Mouse (Mus musculus) T-helper 1 cell (primary cell): ENCODE data around the gene Kank2.

Experiments
- in situ Hi-C: fragments of 300-600 bp; cut with MboI, MseI; formaldehyde crosslinking; loops from one replicate; pipeline ENCODE4 v1.15.1; 2025; ENCODE audit warnings: high pct_unique_total_duplicates

Gene Kank2

DNA sequence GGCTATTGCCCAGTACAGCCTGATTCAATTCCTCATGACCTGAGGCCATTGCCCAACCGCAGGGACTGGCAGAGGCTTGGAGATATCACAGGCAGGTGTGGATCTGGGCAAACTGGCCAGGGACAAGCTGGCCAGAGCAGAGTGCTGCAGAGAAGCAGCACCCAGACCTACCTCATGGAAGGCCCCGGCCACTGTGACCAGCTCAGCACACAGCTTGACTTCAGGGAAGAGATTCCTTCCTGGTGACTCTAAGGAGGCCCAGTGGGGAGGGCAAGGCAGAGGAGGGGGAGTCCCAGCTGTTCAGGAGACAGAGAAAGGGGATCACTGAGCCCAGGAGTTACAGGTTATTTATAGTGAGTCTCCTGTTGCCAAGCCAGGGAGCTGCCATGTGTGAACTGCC, 77.5 kb downstream of the Kank2 start:
- in situ Hi-C loops: no loop called here

DNA sequence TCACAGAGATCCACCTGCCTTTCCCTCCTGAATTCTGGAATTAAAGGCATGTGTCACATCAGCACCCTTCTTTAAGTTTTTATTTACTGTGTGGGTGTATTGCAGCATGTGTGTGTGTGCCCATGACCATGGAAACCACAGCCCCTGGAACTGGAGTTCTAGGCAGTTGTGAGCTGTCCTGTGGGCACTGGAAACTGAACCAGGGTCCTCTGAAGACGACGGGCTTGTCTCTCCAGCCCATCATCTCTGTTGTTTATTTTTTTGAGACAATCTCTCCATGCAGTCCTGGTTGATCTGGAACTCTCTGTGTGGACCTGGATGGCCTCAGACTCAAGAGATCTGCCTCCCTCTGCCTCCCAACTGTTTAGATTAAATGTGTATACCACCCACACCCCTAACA, 81.5 kb downstream of the Kank2 start:
- in situ Hi-C loops: no loop called here
